Mouse (Mus musculus) adrenal gland (tissue): Measurements from ENCODE around the gene Edn1.

Experiments
- intact Hi-C: fragments of 180-260 bp; cut with DNase I; formaldehyde crosslinking; loops from one replicate; pipeline ENCODE4 v1.15.1; 2025

Gene Edn1

DNA sequence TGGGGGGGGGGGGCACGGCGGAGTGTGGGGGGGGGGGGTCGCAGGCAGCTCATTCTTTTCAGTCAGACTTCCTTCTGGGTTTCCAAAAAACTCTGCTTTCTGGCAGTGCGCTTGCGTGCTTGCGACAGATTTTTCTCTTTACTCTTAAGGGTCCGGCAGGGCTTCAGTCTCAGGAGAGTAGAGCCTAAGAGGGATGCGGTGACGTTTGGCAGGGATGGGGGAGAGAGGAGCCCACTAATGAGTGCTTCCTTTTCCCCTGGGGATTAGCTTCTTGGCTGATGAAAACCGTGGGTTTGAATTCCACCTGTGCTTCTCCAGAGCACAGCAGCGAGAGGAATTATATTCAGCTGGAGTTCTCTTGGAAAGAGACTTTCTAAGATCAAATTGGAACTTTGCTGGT, 8.5 kb downstream of the Edn1 start:
- intact Hi-C loops = no loop called here

DNA sequence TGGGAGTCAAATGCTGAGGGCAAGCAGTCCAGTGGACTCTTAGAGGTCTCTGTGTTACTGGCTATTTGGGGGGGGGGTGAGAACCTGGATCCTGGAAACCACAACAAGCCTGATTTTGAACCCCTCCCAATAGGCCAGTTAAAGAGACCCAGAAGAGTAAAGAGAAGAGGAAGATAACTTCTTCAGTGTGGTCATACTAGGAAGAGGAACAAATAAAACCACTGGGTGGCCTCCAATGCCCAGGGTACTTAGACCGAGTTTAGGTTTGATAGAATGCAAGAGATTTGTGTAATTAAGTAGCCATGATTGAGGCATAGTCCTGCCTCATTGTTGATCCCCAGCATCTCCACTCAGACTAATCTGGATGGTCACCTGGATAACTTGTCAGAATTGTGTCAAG, 14.4 kb downstream of the Edn1 start:
- intact Hi-C loops = no loop called here

- intact Hi-C loops = no loop called here
Measured at GRCm38 (mm10) chr13:42317808-42318207, 16.5 kb downstream of the Edn1 start.

GRCm38 (mm10) chr13:42328576-42328975, 27.3 kb downstream of the Edn1 start:
- intact Hi-C loops = no loop called here

GRCm38 (mm10) chr13:42331104-42331503, 29.8 kb downstream of the Edn1 start:
- intact Hi-C loops = no loop called here

GRCm38 (mm10) chr13:42334981-42335380, 33.7 kb downstream of the Edn1 start:
- intact Hi-C loops = no loop called here

DNA sequence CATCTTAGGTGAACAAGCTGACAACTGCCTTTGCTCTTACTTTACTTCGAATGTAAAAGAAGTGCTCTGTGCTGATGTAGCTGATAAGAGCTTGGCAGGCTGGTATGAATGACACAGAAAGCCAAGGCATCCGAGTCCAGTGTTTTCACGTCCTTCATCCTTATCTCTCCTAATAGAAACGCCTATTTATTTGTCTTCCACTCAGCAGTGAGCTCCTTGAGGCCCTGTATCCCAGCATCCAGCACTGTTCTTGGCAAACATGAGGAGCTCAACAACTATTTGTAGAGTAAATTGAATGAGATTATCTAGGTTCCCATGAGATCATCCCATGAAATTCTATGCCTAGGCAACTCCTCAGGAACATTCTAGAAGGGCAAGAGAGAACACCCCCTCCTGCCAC, 35.1 kb downstream of the Edn1 start:
- intact Hi-C loops = no loop called here

GRCm38 (mm10) chr13:42337072-42337471, 35.8 kb downstream of the Edn1 start:
- intact Hi-C loops = no loop called here

DNA sequence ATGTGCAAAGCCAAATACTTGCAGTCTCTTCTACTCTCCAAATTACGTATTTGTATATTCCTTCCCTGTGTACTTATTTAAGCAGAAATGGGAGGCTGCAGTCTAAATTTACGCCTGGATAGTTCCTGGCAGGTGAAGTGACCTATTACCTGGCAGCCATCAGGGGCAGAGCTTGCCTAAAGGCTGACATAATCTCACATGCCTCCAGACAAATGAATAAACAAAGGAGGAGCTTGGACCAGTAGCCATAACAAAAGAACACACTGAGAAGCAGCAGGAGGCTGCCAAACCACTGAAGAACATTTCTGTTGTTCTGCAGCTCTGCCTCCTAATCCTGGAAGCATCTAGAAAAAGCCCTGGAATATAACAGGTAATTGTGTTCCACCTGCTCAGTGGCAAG, 38.2 kb downstream of the Edn1 start:
- intact Hi-C loops = no loop called here

DNA sequence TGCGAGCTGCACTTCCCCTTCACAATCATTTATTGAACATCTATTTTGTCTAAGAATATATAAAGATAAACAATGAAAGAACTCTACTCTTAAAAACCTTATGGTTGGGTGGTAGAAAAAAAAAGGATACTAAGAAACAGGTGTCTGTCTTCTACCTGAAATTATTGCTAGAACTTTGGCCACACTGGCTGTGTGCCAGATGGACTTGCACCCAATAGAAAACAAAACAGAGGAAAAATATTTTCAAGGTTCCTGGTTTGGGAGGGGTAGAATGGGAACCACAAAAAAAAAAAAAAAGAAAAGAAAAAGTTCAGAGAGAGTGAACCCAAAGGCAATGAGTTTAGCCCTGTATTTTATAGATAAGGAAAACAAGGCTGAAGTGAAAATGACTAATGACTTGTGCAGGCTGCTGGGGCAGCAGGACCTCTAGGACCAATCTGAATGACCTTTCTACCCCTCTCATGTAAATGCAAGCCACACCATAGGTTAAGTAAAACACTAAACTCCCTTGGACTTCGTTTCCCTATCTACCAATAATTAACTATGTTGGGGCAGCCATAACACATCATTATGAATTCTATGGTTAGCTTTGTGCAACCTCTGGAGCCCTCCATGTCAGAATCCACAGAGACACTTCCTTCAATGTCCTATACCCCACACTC, 40.7 kb downstream of the Edn1 start:
- intact Hi-C loops = no loop called here

- intact Hi-C loops = no loop called here
Measured at GRCm38 (mm10) chr13:42345439-42345838, 44.2 kb downstream of the Edn1 start.

GRCm38 (mm10) chr13:42346414-42346813, 45.1 kb downstream of the Edn1 start:
- intact Hi-C loops = no loop called here

DNA sequence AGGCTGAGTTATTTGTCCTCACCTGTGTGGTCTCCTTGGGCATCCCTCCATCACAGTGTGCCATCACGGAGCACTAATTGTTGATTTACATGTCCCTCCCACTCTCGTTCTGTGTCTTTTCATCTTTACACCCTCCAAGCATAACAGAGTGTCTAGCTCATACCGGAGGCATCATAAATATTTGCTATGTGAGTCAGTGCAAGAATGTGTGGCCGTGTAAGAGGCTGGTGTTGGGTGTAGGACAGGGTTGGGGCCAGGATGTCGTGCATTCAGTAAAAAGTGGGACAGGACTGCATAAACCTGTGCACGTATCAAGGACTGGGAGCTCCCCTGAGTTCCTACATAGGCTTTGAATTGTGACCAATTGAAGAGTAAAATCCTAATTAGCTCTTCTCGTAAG, 50.4 kb downstream of the Edn1 start:
- intact Hi-C loops = no loop called here
